Mouse (Mus musculus) hindbrain, embryonic 16.5 days (tissue): ENCODE measurements around the gene Rab4a. TPM values are rescaled to one million over a fixed set of nuclear protein-coding genes. Genes with fewer than 3 reads are reported as not detected.

Source experiments
- ATAC-seq: fragments of 200-750 bp; cut with Nextera tagmentation; 2 replicates; pipeline ENCODE4 v1.8.0; 2017; ENCODE audit warnings: moderate TSS enrichment, moderate library complexity
- H3K27ac ChIP-seq: fragments of 300-500 bp; sonication (generic); 2 replicates; pipeline ENCODE4 v1.5.1; 2014; ENCODE audit warnings: low read depth, mild to moderate bottlenecking, control low read depth, low read length, moderate library complexity
- H3K27me3 ChIP-seq: fragments of 300-500 bp; sonication (generic); replicated peaks from 2 replicates; pipeline ENCODE4 v1.6.1; 2014; ENCODE audit warnings: low read length; ENCODE audit not compliant: control insufficient read depth, insufficient read depth
- H3K36me3 ChIP-seq: fragments of 300-500 bp; sonication (generic); 2 replicates; pipeline ENCODE4 v1.6.1; 2014; ENCODE audit warnings: mild to moderate bottlenecking, low read length, moderate library complexity, mixed read lengths; ENCODE audit not compliant: control insufficient read depth, insufficient read depth
- H3K4me1 ChIP-seq: fragments of 300-500 bp; sonication (generic); 2 replicates; pipeline ENCODE4 v1.6.1; 2014; ENCODE audit warnings: low read depth, low read length; ENCODE audit not compliant: control insufficient read depth, insufficient read depth
- H3K4me2 ChIP-seq: fragments of 300-500 bp; sonication (generic); 2 replicates; pipeline ENCODE4 v1.6.1; 2014; ENCODE audit warnings: mild to moderate bottlenecking, low read length, control low read depth, moderate library complexity
- H3K4me3 ChIP-seq: fragments of 300-500 bp; sonication (generic); 2 replicates; pipeline ENCODE4 v1.5.1; 2014; ENCODE audit warnings: mild to moderate bottlenecking, low read length, control low read depth, moderate library complexity
- H3K9ac ChIP-seq: fragments of 300-500 bp; sonication (generic); 2 replicates; pipeline ENCODE4 v1.6.1; 2014; ENCODE audit warnings: low read depth, mild to moderate bottlenecking, control low read depth, low read length, moderate library complexity
- H3K9me3 ChIP-seq: fragments of 300-500 bp; sonication (generic); 2 replicates; pipeline ENCODE4 v1.6.1; 2014; ENCODE audit warnings: mild to moderate bottlenecking, low read length, moderate library complexity; ENCODE audit not compliant: control insufficient read depth
- WGBS: fragments of 180-500 bp; shearing (Covaris S2); extraction: QIAGEN DNeasy Blood & Tissue Kit; methylation state at CpG from one replicate; pipeline ENCODE4 v1.1.7; 2014; 5-methylcytosine and 5-hydroxymethylcytosine counted together
- polyA plus RNA-seq: library from polyadenylated mRNA; unstranded; fragments of >200 nt; fragmentation: Nextera tagmentation; extraction: Ambion mirVana; gene quantifications from 2 replicates; pipeline ENCODE4 v1.2.1, GENCODE M21; 2015

Rab4a gene
- polyA plus RNA-seq, 1 experiment from 2014 or later: 87.4 TPM

GRCm38 (mm10) chr8:123816939-123817338 lies 11.2 kb downstream of the Rab4a start:
- WGBS: 81% methylated on average over 8 of the region's 8 CpGs
- no peak overlapping the region for H3K4me2 ChIP-seq
- no peak overlapping the region for H3K9ac ChIP-seq
- no peaks in the 10 kb centered on the region for H3K4me1 ChIP-seq
- no peak overlapping the region for H3K27ac ChIP-seq
- peaks cover 3% of the 10 kb centered on the region; the same call in 1 of the 2 replicates for H3K36me3 ChIP-seq
- no peak for ATAC-seq
- H3K27me3 ChIP-seq: no peaks in the 10 kb centered on the region
- no peaks in the 10 kb centered on the region for H3K9me3 ChIP-seq
- H3K4me3 ChIP-seq: no peak overlapping the region

GRCm38 (mm10) chr8:123817747-123818146 lies 12.0 kb downstream of the Rab4a start:
- no peak for ATAC-seq
- Histone ChIP-seq H3K4me1 (no peaks in the 10 kb centered on the region), H3K27ac (no peak overlapping the region), H3K36me3 (peaks cover 3% of the 10 kb centered on the region; the same call in 1 of the 2 replicates), H3K4me2 (no peak overlapping the region), H3K4me3 (no peak overlapping the region), H3K27me3 (no peaks in the 10 kb centered on the region), H3K9me3 (no peaks in the 10 kb centered on the region), H3K9ac (no peak overlapping the region)
- WGBS: 92% methylated on average over 11 of the region's 11 CpGs

DNA sequence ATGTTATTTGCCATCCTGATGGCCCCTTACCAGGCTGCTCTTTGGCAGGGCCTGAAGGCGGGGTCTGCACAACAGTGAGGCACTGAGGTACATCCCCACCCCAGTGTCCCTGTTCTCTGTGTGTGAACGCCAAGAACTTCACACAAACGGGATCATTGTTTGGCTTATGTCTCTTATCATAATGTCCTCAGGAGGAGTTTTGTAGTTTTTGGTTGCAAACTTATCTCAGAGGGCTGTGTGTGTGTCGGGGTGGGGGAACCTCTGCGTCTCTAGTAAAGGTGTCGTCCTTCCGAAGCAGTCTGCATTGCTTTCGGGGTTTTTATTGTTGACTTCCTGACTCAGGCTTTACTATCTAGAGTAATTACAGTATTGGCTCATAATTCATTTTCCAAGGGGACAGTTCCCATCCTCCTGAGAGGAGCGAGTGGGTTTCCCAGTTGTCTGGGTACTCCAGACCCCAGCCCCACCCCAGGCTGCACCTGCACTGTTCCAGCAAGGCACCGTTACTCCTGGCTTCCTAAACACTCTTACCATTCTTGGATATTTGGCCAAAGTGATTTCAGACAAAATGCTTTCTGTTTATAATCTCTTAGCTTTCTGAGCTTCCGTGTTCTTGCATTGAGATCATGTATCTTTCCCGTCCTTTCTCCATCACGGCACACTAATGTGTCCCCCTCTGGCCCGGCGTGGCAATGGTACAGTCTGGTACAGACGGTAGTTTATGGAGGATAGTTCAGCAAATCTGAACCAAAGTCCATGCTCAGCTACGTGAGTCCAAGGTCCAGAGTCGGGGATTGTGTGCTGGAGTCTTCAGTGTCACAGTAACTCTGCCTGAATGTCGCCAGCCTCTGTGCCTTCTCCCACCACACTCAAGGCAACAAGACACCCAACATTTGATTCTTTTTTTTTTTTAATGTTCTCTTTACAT lies 14.2 kb downstream of the Rab4a start:
- no peak for ATAC-seq
- no peak overlapping the region for H3K27ac ChIP-seq
- H3K36me3 ChIP-seq: peaks cover 7% of the 10 kb centered on the region
- no peaks in the 10 kb centered on the region for H3K27me3 ChIP-seq
- no peaks in the 10 kb centered on the region for H3K9me3 ChIP-seq
- no peak overlapping the region for H3K9ac ChIP-seq
- H3K4me3 ChIP-seq: no peak overlapping the region
- H3K4me2 ChIP-seq: no peak overlapping the region
- 92% methylated on average over 19 of the region's 19 CpGs for whole genome bisulfite sequencing
- H3K4me1 ChIP-seq: no peaks in the 10 kb centered on the region

GRCm38 (mm10) chr8:123820780-123821179 lies 15.0 kb downstream of the Rab4a start:
- H3K4me2 ChIP-seq: no peak overlapping the region
- no peak overlapping the region for H3K4me3 ChIP-seq
- no peak for ATAC-seq
- H3K4me1 ChIP-seq: no peaks in the 10 kb centered on the region
- H3K9me3 ChIP-seq: no peaks in the 10 kb centered on the region
- WGBS: 94% methylated on average over 6 of the region's 6 CpGs
- H3K9ac ChIP-seq: no peak overlapping the region
- peaks cover 7% of the 10 kb centered on the region for H3K36me3 ChIP-seq
- H3K27ac ChIP-seq: no peak overlapping the region
- no peaks in the 10 kb centered on the region for H3K27me3 ChIP-seq

GRCm38 (mm10) chr8:123823111-123823510 lies 17.3 kb downstream of the Rab4a start:
- Histone ChIP-seq H3K36me3 (peaks cover 11% of the 10 kb centered on the region), H3K9ac (no peak overlapping the region), H3K27me3 (no peaks in the 10 kb centered on the region), H3K4me1 (no peaks in the 10 kb centered on the region), H3K4me2 (no peak overlapping the region), H3K27ac (no peak overlapping the region), H3K4me3 (no peak overlapping the region), H3K9me3 (no peaks in the 10 kb centered on the region)
- 96% methylated on average over 10 of the region's 10 CpGs for WGBS
- no peak for ATAC-seq

- H3K36me3 ChIP-seq: peaks cover 14% of the 10 kb centered on the region
- no peak for ATAC-seq
- 92% methylated on average over 18 of the region's 18 CpGs for WGBS
- H3K4me3 ChIP-seq: no peak overlapping the region
- no peak overlapping the region for H3K27ac ChIP-seq
- no peaks in the 10 kb centered on the region for H3K9me3 ChIP-seq
- no peaks in the 10 kb centered on the region for H3K27me3 ChIP-seq
- H3K4me2 ChIP-seq: no peak overlapping the region
- no peaks in the 10 kb centered on the region for H3K4me1 ChIP-seq
- H3K9ac ChIP-seq: no peak overlapping the region
Measured at GRCm38 (mm10) chr8:123823532-123824123, 17.8 kb downstream of the Rab4a start.

GRCm38 (mm10) chr8:123826001-123826400 lies 20.2 kb downstream of the Rab4a start:
- peak; percentile 63; the same call in 1 of the 2 replicates for ATAC-seq
- no peak overlapping the region for H3K4me3 ChIP-seq
- no peak overlapping the region for H3K4me2 ChIP-seq
- no peaks in the 10 kb centered on the region for H3K27me3 ChIP-seq
- peaks cover 30% of the 10 kb centered on the region for H3K36me3 ChIP-seq
- H3K4me1 ChIP-seq: no peaks in the 10 kb centered on the region
- H3K27ac ChIP-seq: no peak overlapping the region
- no peaks in the 10 kb centered on the region for H3K9me3 ChIP-seq
- H3K9ac ChIP-seq: no peak overlapping the region
- 59% methylated on average over 9 of the region's 9 CpGs for WGBS

- Histone ChIP-seq H3K4me2 (no peak overlapping the region), H3K9me3 (no peaks in the 10 kb centered on the region), H3K4me1 (no peaks in the 10 kb centered on the region), H3K27ac (no peak overlapping the region), H3K4me3 (no peak overlapping the region), H3K27me3 (no peaks in the 10 kb centered on the region), H3K9ac (no peak overlapping the region), H3K36me3 (peaks cover 30% of the 10 kb centered on the region)
- WGBS: 88% methylated on average over 7 of the region's 7 CpGs
- ATAC-seq: no peak
Measured at GRCm38 (mm10) chr8:123826758-123827157, 21.0 kb downstream of the Rab4a start.

DNA sequence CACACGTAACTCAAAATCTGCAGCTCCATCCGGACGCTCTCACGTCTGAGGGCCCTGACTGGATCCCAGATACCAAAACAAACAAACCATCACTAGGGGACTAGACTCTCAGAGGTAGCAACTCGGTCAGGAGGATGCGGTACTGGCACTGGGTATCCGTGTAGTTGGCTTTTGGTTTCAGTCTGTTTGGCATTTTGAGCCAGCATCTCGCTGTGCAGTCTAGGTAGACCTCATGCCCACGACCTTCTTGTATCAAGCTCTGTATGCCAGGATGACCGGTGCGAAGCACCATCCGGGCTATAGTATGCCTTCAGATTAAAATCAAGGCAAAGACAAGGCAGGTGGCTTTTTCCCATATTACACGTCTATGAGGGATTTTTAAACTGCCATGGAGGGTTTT lies 21.7 kb downstream of the Rab4a start:
- no peak overlapping the region for H3K27ac ChIP-seq
- no peak overlapping the region for H3K9ac ChIP-seq
- no peaks in the 10 kb centered on the region for H3K4me1 ChIP-seq
- H3K9me3 ChIP-seq: no peaks in the 10 kb centered on the region
- no peak overlapping the region for H3K4me2 ChIP-seq
- no peaks in the 10 kb centered on the region for H3K27me3 ChIP-seq
- 95% methylated on average over 13 of the region's 13 CpGs for WGBS
- ATAC-seq: no peak
- peaks cover 34% of the 10 kb centered on the region for H3K36me3 ChIP-seq
- no peak overlapping the region for H3K4me3 ChIP-seq
